Mouse (Mus musculus) embryonic facial prominence, embryonic 15.5 days (tissue): ENCODE measurements around the gene Aoah. TPM values are rescaled to one million over a fixed set of nuclear protein-coding genes. Genes with fewer than 3 reads are reported as not detected.
A peak's percentile ranks its signal among the peaks of the same experiment; 100 is the strongest.

Experiments used
- ATAC-seq: fragments of 200-750 bp; cut with Nextera tagmentation; 2 replicates; pipeline ENCODE4 v1.8.0; 2017; ENCODE audit warnings: low read depth, moderate TSS enrichment; ENCODE audit not compliant: insufficient number of reproducible peaks, low FRiP score, low TSS enrichment
- H3K27ac ChIP-seq: fragments of 300-500 bp; sonication (generic); replicated peaks from 2 replicates; pipeline ENCODE4 v1.5.1; 2015; ENCODE audit warnings: mild to moderate bottlenecking, inconsistent platforms
- H3K27me3 ChIP-seq: fragments of 300-500 bp; sonication (generic); 2 replicates; pipeline ENCODE4 v1.6.1; 2015; ENCODE audit warnings: inconsistent platforms
- H3K36me3 ChIP-seq: fragments of 300-500 bp; sonication (generic); 2 replicates; pipeline ENCODE4 v1.6.1; 2015; ENCODE audit warnings: mild to moderate bottlenecking, inconsistent platforms
- H3K4me1 ChIP-seq: fragments of 300-500 bp; sonication (generic); 2 replicates; pipeline ENCODE4 v1.6.1; 2015; ENCODE audit warnings: inconsistent platforms
- H3K4me2 ChIP-seq: fragments of 300-500 bp; sonication (generic); replicated peaks from 2 replicates; pipeline ENCODE4 v1.6.1; 2015; ENCODE audit warnings: mild to moderate bottlenecking, inconsistent platforms
- H3K4me3 ChIP-seq: fragments of 300-500 bp; sonication (generic); replicated peaks from 2 replicates; pipeline ENCODE4 v1.5.1; 2015; ENCODE audit warnings: mild to moderate bottlenecking, inconsistent platforms
- H3K9ac ChIP-seq: fragments of 300-500 bp; sonication (generic); 2 replicates; pipeline ENCODE4 v1.6.1; 2015; ENCODE audit warnings: inconsistent platforms
- H3K9me3 ChIP-seq: fragments of 300-500 bp; sonication (generic); replicated peaks from 2 replicates; pipeline ENCODE4 v1.6.1; 2016; ENCODE audit warnings: inconsistent platforms
- WGBS: fragments of 180-500 bp; shearing (Covaris S2); methylation state at CpG from one replicate; pipeline ENCODE4 v1.1.7; 2015; 5-methylcytosine and 5-hydroxymethylcytosine counted together
- polyA plus RNA-seq: library from polyadenylated mRNA; unstranded; fragments of >200 nt; fragmentation: Nextera tagmentation; extraction: Ambion mirVana; gene quantifications from 2 replicates; pipeline ENCODE4 v1.2.1, GENCODE M21; 2015

Gene Aoah
- polyA plus RNA-seq, 1 experiment from 2014 or later, result 1.4 TPM

DNA sequence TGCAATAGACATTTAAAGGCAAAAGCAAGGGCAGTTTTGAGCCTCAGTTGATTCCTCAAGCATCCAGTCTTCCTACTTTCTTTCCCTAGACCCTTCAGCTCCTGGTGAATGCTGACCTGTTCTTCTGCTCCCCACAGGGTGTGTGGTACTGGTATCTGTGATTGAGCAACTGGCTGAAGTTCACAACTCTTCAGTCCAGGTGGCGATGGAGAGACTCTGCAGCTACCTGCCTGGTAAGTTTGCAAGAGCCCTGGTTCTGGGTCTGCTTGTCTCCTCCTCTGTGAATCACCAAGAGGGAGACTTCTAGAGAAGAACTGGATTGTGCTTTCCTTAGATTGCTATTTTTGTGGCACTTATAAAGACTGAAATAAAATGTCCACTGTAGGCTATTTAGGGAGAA lies 22.5 kb downstream of the Aoah start:
- Histone ChIP-seq H3K27me3 (no peaks in the 10 kb centered on the region), H3K4me1 (no peaks in the 10 kb centered on the region), H3K9me3 (no peaks in the 10 kb centered on the region), H3K9ac (no peak overlapping the region), H3K36me3 (no peaks in the 10 kb centered on the region), H3K4me3 (no peak overlapping the region), H3K27ac (no peak overlapping the region), H3K4me2 (no peak overlapping the region)
- whole genome bisulfite sequencing, result 59% methylated on average over 1 of the region's 1 CpGs
- ATAC-seq, result no peak

DNA sequence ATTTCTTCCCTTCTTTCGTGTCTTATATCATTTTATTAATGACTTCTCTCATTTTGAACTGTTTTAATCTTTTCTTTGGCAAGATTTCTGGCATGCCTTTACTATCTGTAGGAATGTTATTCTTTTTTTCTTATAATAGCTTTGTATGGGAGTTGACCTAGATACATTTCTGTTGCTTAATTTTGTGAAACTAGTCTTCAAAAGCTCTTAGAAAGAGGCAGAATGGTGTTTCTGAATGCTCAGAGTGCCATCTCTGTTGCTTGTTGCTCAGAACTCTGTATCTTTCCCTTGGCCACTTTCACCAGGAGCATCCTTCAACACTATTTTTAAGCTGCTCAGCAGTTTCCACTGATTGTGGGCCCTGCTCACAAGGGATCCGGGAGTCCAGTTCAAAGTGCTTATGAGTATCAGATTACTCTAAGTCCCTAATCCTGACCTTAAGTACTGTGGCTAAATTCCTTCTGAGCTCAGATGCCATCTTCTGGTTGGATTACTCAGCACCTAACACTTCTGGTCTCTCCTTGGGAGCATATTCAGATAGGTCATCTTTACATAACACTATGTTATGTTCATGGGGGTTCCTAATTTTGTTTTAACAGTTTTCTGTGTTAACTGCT lies 26.9 kb downstream of the Aoah start:
- WGBS, result 45% methylated on average over 2 of the region's 2 CpGs

DNA sequence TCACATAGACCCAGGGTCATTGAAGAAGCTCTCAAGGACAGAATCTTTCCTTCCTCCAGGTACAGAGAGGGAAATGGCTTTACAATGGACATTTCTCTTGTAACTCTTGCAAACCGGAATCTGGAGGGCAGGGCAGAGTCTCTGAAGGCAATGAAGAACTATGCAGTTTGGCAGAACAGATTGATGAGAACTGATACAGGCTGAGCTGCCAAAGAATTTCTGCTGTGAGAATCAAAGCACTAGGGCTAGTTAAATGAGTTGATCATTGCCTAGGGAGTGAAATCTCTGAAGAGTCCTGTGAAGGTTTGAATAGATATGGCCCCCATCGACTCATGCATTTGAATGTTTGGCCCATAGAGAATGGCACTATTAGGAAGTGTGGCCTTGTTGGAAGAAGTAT lies 34.8 kb downstream of the Aoah start:
- 87% methylated on average over 2 of the region's 2 CpGs for WGBS
- no peak for ATAC-seq
- Histone ChIP-seq H3K36me3 (no peaks in the 10 kb centered on the region), H3K9ac (no peak overlapping the region), H3K4me3 (no peak overlapping the region), H3K9me3 (no peaks in the 10 kb centered on the region), H3K27me3 (no peaks in the 10 kb centered on the region), H3K4me2 (no peak overlapping the region), H3K4me1 (no peaks in the 10 kb centered on the region), H3K27ac (no peak overlapping the region)

More for the DNA sequence above, 26.9 kb downstream of the Aoah start:
- Histone ChIP-seq H3K27me3 (no peaks in the 10 kb centered on the region), H3K36me3 (no peaks in the 10 kb centered on the region), H3K4me3 (no peak overlapping the region), H3K27ac (no peak overlapping the region), H3K9me3 (no peaks in the 10 kb centered on the region), H3K4me2 (no peak overlapping the region), H3K9ac (no peak overlapping the region), H3K4me1 (no peaks in the 10 kb centered on the region)
- ATAC-seq, result no peak

DNA sequence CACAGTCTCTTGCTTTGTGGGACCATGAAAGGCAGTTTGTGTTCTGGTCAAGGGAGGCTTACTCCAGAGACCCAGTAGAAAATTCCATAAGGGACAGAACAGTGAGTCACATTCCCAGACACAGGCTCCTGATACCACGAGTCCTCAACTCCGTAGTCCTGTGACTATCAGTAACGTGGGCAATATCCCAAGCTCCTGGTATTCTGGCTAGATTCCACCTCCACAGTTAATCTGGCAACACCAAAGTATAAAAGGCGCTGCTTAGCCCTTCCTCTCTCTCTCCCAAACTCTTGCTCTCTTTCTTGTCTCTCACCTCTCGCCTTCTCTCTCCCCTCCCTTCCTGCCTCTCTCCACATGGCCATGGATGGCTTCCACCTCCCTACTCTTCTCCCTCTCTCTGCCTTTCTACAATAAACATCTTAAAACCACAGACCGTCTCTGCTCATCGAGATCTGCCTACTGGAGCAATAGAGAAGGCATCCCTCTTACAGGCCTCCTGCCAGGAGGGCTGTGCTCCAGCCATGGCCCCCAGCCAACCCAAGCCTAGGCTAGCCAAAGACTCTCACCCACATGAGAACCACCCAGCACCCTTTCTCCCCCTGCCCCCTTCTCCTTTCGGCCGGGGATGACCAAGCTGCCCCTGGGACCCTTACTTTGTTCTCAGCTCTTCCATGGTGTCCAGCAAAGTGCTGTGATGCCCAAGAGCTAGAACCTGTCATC lies 35.4 kb downstream of the Aoah start:
- H3K4me3 ChIP-seq, result no peak overlapping the region
- no peak overlapping the region for H3K9ac ChIP-seq
- H3K4me1 ChIP-seq, result no peaks in the 10 kb centered on the region
- 86% methylated on average over 9 of the region's 9 CpGs for WGBS
- no peak overlapping the region for H3K27ac ChIP-seq
- no peak overlapping the region for H3K4me2 ChIP-seq
- ATAC-seq, result no peak
- H3K9me3 ChIP-seq, result no peaks in the 10 kb centered on the region
- no peaks in the 10 kb centered on the region for H3K36me3 ChIP-seq
- H3K27me3 ChIP-seq, result no peaks in the 10 kb centered on the region

DNA sequence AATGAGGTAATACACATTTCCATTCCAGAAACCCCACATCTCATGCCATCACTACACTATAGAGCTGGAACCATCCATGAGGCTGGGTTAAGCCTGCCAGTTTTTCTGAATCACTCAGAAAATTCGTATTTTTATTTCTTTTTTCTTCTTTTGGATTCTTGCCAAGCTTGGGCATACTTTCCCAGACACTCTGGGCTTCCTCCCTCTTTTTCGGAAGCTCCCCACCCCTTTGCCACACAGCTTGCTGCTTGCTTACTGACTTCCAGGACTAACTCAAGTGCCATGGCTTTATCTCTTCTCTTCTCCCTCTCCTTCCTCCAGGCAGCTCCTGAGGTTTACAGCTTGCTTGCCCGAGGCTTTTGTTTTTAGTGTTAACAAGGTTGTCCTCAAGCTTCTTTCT lies 62.0 kb downstream of the Aoah start:
- Histone ChIP-seq H3K27me3 (no peaks in the 10 kb centered on the region), H3K9ac (no peak overlapping the region), H3K4me3 (no peak overlapping the region), H3K36me3 (no peaks in the 10 kb centered on the region), H3K9me3 (no peaks in the 10 kb centered on the region), H3K27ac (no peak overlapping the region), H3K4me2 (no peak overlapping the region), H3K4me1 (no peaks in the 10 kb centered on the region)
- ATAC-seq, result no peak
- WGBS, result 37% methylated on average over 3 of the region's 3 CpGs

DNA sequence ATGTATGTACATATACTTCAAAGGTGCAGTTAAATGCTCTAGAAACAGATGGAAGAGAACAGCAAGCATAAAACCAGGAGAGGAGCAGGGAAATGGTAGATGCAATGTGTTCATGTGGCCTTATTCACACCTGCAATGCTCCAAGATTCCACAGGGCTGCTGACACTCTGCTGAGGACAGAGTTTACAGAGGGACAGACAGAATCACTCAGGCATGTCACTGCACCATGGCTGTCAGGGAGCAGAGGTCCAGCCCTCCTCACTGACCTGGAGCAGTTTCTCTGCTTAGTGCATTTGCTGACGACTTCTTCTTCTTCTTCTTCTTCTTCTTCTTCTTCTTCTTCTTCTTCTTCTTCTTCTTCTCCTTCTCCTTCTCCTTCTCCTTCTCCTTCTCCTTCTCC lies 105.5 kb downstream of the Aoah start:
- no peaks in the 10 kb centered on the region for H3K36me3 ChIP-seq
- no peak overlapping the region for H3K4me3 ChIP-seq
- no peak for ATAC-seq
- WGBS, result 52% methylated on average over 1 of the region's 1 CpGs
- no peaks in the 10 kb centered on the region for H3K9me3 ChIP-seq
- no peaks in the 10 kb centered on the region for H3K4me1 ChIP-seq
- H3K4me2 ChIP-seq, result no peak overlapping the region
- H3K27ac ChIP-seq, result no peak overlapping the region
- H3K9ac ChIP-seq, result no peak overlapping the region
- no peaks in the 10 kb centered on the region for H3K27me3 ChIP-seq

DNA sequence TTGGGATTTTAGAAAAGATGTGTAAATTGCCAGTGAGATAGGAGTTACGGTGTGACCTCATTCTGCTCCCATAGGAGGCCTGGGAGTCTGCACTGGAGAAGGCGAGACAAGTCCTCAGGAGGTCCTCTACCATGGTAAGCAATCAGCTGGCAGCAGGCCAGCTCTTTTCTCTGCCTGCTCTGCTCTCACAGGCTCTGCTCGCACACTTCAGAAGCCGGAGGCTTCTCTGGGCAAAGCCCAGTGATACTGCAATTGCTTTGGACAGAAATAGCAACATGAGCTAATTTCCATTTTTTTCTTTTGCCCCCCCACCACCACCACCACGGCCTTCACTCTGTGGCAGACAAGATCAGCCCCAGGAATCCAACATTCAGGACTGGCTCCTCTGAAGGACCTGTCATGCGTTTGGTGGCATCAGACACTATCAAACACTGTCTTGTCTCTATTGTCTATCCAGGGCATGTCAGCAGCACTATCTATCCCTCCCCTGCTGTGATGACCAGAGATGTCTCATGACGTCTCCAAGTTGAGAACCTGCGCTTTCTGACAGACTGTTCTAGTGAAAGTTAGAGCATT lies 106.6 kb downstream of the Aoah start:
- H3K4me1 ChIP-seq, result no peaks in the 10 kb centered on the region
- 57% methylated on average over 8 of the region's 8 CpGs for WGBS
- H3K9ac ChIP-seq, result no peak overlapping the region
- H3K36me3 ChIP-seq, result no peaks in the 10 kb centered on the region
- H3K27ac ChIP-seq, result no peak overlapping the region
- H3K4me3 ChIP-seq, result no peak overlapping the region
- H3K27me3 ChIP-seq, result no peaks in the 10 kb centered on the region
- peak; percentile 43; the same call in 1 of the 2 replicates for ATAC-seq
- H3K4me2 ChIP-seq, result no peak overlapping the region
- no peaks in the 10 kb centered on the region for H3K9me3 ChIP-seq

DNA sequence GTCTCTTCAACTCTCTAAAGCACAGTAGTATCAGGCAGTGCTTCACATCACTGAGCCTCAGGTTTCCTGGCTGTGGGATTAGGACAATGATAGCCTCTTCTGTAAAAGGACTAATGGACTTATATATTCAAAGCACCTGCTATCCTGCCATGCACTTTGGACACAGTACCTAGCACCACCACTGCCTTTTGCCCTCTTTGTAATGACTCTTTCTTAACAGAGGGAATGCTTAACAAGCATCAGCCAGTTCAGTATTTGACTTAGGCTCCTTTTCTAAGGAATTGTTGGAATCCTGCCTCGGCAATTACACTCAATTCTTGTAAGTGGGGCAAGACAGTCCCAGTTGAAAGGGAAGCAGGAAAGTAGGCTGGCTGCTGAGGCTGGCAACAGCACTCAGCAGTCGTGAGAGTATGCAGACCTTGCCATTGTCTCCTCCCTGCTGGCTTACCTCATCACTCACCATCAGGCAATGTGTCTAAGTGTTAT lies 107.1 kb downstream of the Aoah start:
- Histone ChIP-seq H3K27ac (no peak overlapping the region), H3K4me1 (no peaks in the 10 kb centered on the region), H3K4me3 (no peak overlapping the region), H3K27me3 (no peaks in the 10 kb centered on the region), H3K9ac (no peak overlapping the region), H3K4me2 (no peak overlapping the region), H3K36me3 (no peaks in the 10 kb centered on the region), H3K9me3 (no peaks in the 10 kb centered on the region)
- no peak for ATAC-seq
- 33% methylated on average over 2 of the region's 2 CpGs for WGBS

DNA sequence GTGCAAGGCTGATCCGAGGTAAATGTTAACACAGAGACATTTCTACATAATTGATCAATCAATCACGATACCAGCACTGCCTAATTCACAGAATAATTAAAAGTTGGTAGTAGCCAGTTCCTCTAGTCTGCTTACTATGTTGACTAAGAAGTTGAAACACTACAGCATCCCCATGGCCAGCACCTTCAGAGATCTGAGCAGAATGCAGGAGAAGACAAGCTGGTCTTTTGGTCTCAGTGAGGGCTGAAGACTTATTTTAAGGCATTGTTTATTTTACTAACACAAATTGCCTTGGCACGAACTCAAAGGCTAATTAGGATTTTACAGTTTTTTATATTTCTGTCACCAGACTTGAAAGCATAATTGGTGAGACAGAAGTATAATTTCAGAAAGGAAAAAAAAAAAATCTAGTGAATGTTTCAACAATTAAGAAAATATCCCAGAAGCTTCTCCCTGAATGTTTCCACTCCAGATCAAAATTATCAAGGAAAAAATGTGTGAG lies 107.8 kb downstream of the Aoah start:
- no peak overlapping the region for H3K27ac ChIP-seq
- H3K4me3 ChIP-seq, result no peak overlapping the region
- H3K27me3 ChIP-seq, result no peaks in the 10 kb centered on the region
- 61% methylated on average over 3 of the region's 3 CpGs for WGBS
- H3K9ac ChIP-seq, result no peak overlapping the region
- no peak overlapping the region for H3K4me2 ChIP-seq
- no peaks in the 10 kb centered on the region for H3K4me1 ChIP-seq
- ATAC-seq, result no peak
- no peaks in the 10 kb centered on the region for H3K36me3 ChIP-seq
- no peaks in the 10 kb centered on the region for H3K9me3 ChIP-seq

DNA sequence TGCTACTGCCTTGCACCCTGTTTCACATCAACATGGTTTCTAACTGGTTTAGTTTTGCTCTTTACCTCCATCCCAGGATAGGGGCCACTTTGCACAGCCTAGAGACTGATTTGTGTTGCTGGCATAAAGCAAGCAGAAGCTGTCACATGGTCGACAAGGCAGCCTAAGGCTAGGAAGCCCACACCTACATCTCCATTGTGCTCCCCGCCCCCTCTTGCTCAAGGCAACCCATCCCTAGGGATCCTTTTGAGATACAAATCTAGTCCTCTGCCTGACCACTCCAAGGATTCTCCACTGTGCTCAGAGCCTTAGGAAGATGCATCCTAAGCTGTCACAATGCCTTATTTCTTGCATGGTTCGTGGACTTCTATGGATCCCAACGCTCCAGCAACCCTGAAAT lies 110.2 kb downstream of the Aoah start:
- H3K4me1 ChIP-seq, result no peaks in the 10 kb centered on the region
- no peaks in the 10 kb centered on the region for H3K36me3 ChIP-seq
- no peak overlapping the region for H3K27ac ChIP-seq
- H3K27me3 ChIP-seq, result no peaks in the 10 kb centered on the region
- no peaks in the 10 kb centered on the region for H3K9me3 ChIP-seq
- H3K4me2 ChIP-seq, result no peak overlapping the region
- ATAC-seq, result no peak
- H3K9ac ChIP-seq, result no peak overlapping the region
- 68% methylated on average over 4 of the region's 4 CpGs for WGBS
- no peak overlapping the region for H3K4me3 ChIP-seq

DNA sequence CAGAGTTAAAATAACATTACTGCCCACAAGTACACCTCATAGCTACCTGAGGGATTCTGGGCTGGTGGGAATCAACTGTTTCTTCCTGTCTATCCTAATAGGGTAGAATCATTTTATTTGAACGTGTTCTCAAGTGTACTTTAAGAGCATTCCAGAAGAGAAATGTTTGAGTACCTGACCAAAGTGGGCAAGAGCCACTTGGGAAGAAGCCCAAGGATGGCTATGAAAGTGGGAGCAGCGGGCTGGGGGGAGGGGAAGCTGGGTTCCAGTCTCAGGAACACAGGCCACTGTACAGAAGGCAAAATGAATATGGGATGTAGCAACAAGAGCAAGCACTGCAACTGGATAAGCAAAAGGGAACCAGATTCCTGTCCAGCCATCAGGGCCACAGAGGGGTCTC lies 111.3 kb downstream of the Aoah start:
- Histone ChIP-seq H3K4me2 (no peak overlapping the region), H3K4me1 (no peaks in the 10 kb centered on the region), H3K36me3 (no peaks in the 10 kb centered on the region), H3K4me3 (no peak overlapping the region), H3K27me3 (no peaks in the 10 kb centered on the region), H3K9ac (no peak overlapping the region), H3K9me3 (no peaks in the 10 kb centered on the region), H3K27ac (no peak overlapping the region)
- WGBS, result 73% methylated on average over 2 of the region's 2 CpGs
- no peak for ATAC-seq
